Mouse (Mus musculus): ENCODE data around the gene Scaf8.
"Not testable (repeated sequence)": the region's sequence is repeated elsewhere in the genome, so short reads cannot be mapped to it uniquely, and the experiment has no call there.

- not testable (repeated sequence) for TF ChIP-seq E2F4 (IDR thresholded peaks at IDR 0.05; ENCODE audit: insufficient read depth); POLR2A (IDR thresholded peaks at IDR 0.05; ENCODE audit: insufficient read length, low read depth); MAX (IDR thresholded peaks at IDR 0.05; ENCODE audit: low read depth); MYOD1 (IDR thresholded peaks at IDR 0.05; ENCODE audit: control insufficient read depth in 1 of 3, insufficient read length in 2 of 3, low read depth in 2 of 3); POLR2AphosphoS2 (IDR thresholded peaks at IDR 0.05; ENCODE audit: insufficient read length, low read depth)
Measured at GRCm38 (mm10) chr17:3150701-3151100, 35.9 kb downstream of the Scaf8 start.
